Mouse (Mus musculus): ENCODE results near the gene Olfr1186.
"Not testable (repeated sequence)": the region's sequence is repeated elsewhere in the genome, so short reads cannot be mapped to it uniquely, and the experiment has no call there.

Gene Olfr1186

DNA sequence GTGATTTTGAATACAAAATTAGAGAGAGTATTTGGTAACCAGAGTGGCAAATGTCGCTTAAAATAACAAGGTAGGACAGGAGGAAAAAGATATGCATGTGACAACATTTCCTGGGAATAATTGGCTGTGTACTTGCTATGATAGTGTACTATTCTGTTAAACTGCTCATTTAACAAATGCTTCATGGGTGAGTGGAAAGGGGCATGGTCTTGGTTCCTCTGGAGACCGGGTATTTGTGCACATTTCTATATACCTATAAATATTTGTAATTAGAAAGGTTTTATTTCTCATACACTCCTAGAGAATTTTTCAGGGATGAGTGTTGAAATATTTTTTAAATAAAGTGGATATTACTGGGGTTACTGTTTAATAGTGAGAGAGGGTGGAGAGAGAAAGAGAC lies at the start of gene Olfr1186:
Gene Olfr1186 (plus strand): TSS at position 301 of the 400 bp plus-strand sequence.
- DNase-seq (ENCODE audit: low read depth, low spot score) = no peak

- DNase-seq (ENCODE audit: low read depth, low spot score) = no peak
Observed at GRCm38 (mm10) chr2:88483298-88483697, 35.1 kb upstream of the Olfr1186 start, which contains the start of gene Olfr1184. TSS of gene Olfr1184 (plus strand) at chr2:88483598.

GRCm38 (mm10) chr2:88493020-88493419 lies 25.3 kb upstream of the Olfr1186 start, which contains the start of gene Olfr1185-ps1:
TSS of gene Olfr1185-ps1 (plus strand) at chr2:88493320.
- no peak for DNase-seq (ENCODE audit: low read depth, low spot score)

GRCm38 (mm10) chr2:88525720-88526119 lies 7.4 kb downstream of the Olfr1186 start:
- DNase-seq (ENCODE audit: low read depth, low spot score) = no peak

DNA sequence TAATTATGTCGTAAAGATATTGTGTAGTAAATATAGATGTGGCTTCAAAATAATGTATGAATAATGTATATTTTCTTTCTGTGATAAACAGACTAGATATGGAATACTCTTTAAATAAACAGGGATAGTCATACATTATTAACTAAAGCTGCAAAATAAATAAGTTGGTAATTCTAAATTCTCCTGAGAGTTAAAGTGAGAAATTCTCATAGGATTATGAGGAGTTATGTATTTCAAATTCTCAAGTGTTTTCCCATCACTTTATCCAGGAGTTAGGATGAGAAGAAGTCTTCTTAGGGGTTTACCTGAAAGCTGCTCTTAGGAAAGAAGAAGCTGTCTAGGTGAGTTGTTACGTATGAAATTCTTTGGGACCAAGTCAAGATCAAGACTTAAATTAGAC lies 38.3 kb downstream of the Olfr1186 start, which contains the start of gene Olfr1188:
Gene Olfr1188 (plus strand): TSS at position 301 of the 400 bp plus-strand sequence.
- DNase-seq (ENCODE audit: low read depth, low spot score) = no peak

- not testable (repeated sequence) for DNase-seq (ENCODE audit: low read depth, low spot score)
Observed at GRCm38 (mm10) chr2:88572696-88573095, 54.3 kb downstream of the Olfr1186 start.
